ENCODE assay signal across 8 mouse cellular contexts in genomic region chr12:21284761-21285441, GRCm38 (mm10). TPM values are rescaled to one million over a fixed set of nuclear protein-coding genes. Genes with fewer than 3 reads are reported as not detected.
A peak's percentile ranks its signal among the peaks of the same experiment; 100 is the strongest.
DNase-seq lines count a peak whose midpoint lies in the region; ATAC-seq and TF ChIP-seq lines count a peak whose summit lies in the region.

Cpsf3 (plus strand) TSS chr12:21285391.

- peak within 1 kb of the TSS; percentile 91 for H3K27ac ChIP-seq in cortical plate, adult 2 months (ENCODE audit: insufficient read depth, low read length)
- H3K27ac ChIP-seq in heart, embryonic 11.5 days (ENCODE audit: low read depth, low read length) = peak within 1 kb of the TSS; percentile 86
- peak within 1 kb of the TSS; percentile 85 for H3K27ac ChIP-seq in midbrain, embryonic 16.5 days (ENCODE audit: low read length)

- H3K36me3 ChIP-seq in heart, embryonic 11.5 days (ENCODE audit: control insufficient read depth, insufficient read depth, low read length) = no peaks in the 10 kb centered on the region
- H3K36me3 ChIP-seq in midbrain, embryonic 16.5 days (ENCODE audit: control insufficient read depth, insufficient read depth, low read length) = no peaks in the 10 kb centered on the region

- no peak for ATAC-seq in heart, embryonic 11.5 days (replicated peaks; ENCODE audit: insufficient number of reproducible peaks, low FRiP score, low TSS enrichment)
- ATAC-seq in midbrain, embryonic 16.5 days = no peak

- H3K9me3 ChIP-seq in heart, embryonic 11.5 days (replicated peaks; ENCODE audit: control insufficient read depth, low read length) = no peaks in the 10 kb centered on the region
- H3K9me3 ChIP-seq in midbrain, embryonic 16.5 days (replicated peaks; ENCODE audit: control insufficient read depth, low read length, poor library complexity, severe bottlenecking) = no peaks in the 10 kb centered on the region

- peaks cover 6% of the 10 kb centered on the region for H3K4me1 ChIP-seq in cortical plate, adult 2 months (ENCODE audit: control insufficient read depth, insufficient read depth, low read length)
- H3K4me1 ChIP-seq in heart, embryonic 11.5 days (ENCODE audit: control insufficient read depth, insufficient read depth, low read length) = peaks cover 10% of the 10 kb centered on the region
- H3K4me1 ChIP-seq in midbrain, embryonic 16.5 days (ENCODE audit: control insufficient read depth, insufficient read depth, low read length) = peaks cover 31% of the 10 kb centered on the region

- TF ChIP-seq POLR2A in cortical plate, adult 2 months (IDR thresholded peaks at IDR 0.05; ENCODE audit: extremely low read depth, insufficient read depth, low read length) = no peak

- no peak for DNase-seq in thymus, postnatal 0 days (ENCODE audit: low spot score)
- no peak for DNase-seq in thymus, postnatal 36 days
- no peak for DNase-seq in layer of hippocampus, postnatal 36 days
- DNase-seq in spleen, adult 18-20 months = no peak
- no peak for DNase-seq in urinary bladder, postnatal 10 days (ENCODE audit: low spot score)

- 49% methylated on average over 11 of the region's 11 CpGs for WGBS in heart, embryonic 11.5 days (ENCODE audit: insufficient replicate concordance)
- 58% methylated on average over 11 of the region's 11 CpGs for whole genome bisulfite sequencing in midbrain, embryonic 16.5 days

- no peak for TF ChIP-seq CTCF in cortical plate, adult 2 months (IDR thresholded peaks at IDR 0.05; ENCODE audit: extremely low read depth, insufficient read depth, low read length)

- peak within 1 kb of the TSS; percentile 97 for H3K4me3 ChIP-seq in cortical plate, adult 2 months (ENCODE audit: insufficient read depth, low read length)
- H3K4me3 ChIP-seq in heart, embryonic 11.5 days (ENCODE audit: low read depth, low read length) = peak within 1 kb of the TSS; percentile 91
- H3K4me3 ChIP-seq in midbrain, embryonic 16.5 days (ENCODE audit: low read depth, low read length) = peak within 1 kb of the TSS; percentile 61

- H3K9ac ChIP-seq in heart, embryonic 11.5 days (ENCODE audit: low read depth, low read length) = peak within 1 kb of the TSS; percentile 95
- peak within 1 kb of the TSS; percentile 84 for H3K9ac ChIP-seq in midbrain, embryonic 16.5 days (ENCODE audit: low read depth, low read length)

- peak within 1 kb of the TSS; percentile 90 for H3K4me2 ChIP-seq in heart, embryonic 11.5 days
- peak within 1 kb of the TSS; percentile 93 for H3K4me2 ChIP-seq in midbrain, embryonic 16.5 days (ENCODE audit: low read length)

- no peaks in the 10 kb centered on the region for H3K27me3 ChIP-seq in heart, embryonic 11.5 days (ENCODE audit: control insufficient read depth, insufficient read depth, low read length)
- no peaks in the 10 kb centered on the region for H3K27me3 ChIP-seq in midbrain, embryonic 16.5 days (ENCODE audit: control insufficient read depth, insufficient read depth, low read depth, low read length)

RNA-seq across cellular contexts. Expression of gene Cpsf3, which starts in this region (rescaled TPM):
- polyA plus RNA-seq in thymus, postnatal 0 days (2015; fragmentation: Nextera tagmentation; extraction: Ambion mirVana) = 88.9 and 92.4 TPM in 2 replicates
- polyA plus RNA-seq in cortical plate, adult 2 months (2012; rRNA removed) = 57.0 and 58.0 TPM in 2 replicates
- polyA plus RNA-seq in heart, embryonic 11.5 days (2014; fragmentation: Nextera tagmentation; extraction: Ambion mirVana) = 80.7 and 88.5 TPM in 2 replicates
- total RNA-seq in layer of hippocampus, postnatal 36 days (2021) = 10 to 100 TPM; 50.8 to 57.0 TPM
- 89.5 and 91.3 TPM in 2 replicates for polyA plus RNA-seq in midbrain, embryonic 16.5 days (2015; fragmentation: Nextera tagmentation; extraction: Ambion mirVana)
